Comparison of ENCODE assay signal across 9 mouse cellular contexts in genomic region chr12:106310585-106311319, GRCm38 (mm10).
A peak's percentile ranks its signal among the peaks of the same experiment; 100 is the strongest.
DNase-seq lines count a peak whose midpoint lies in the region; ATAC-seq and TF ChIP-seq lines count a peak whose summit lies in the region.
"Had no signal": no experiment of that assay in that cellular context is flagged by ENCODE, and none has a peak within 500 bp of the region (broad histone marks: within the 10 kb centered on the region; RNA-seq: fewer than 3 reads in every experiment).

No protein-coding gene starts in this region.

- no peaks in the 10 kb centered on the region for H3K36me3 ChIP-seq in testis, adult 2 months (ENCODE audit: control insufficient read depth, insufficient read depth, low read length)
- H3K36me3 ChIP-seq in heart, embryonic 12.5 days = no peaks in the 10 kb centered on the region
- H3K36me3 ChIP-seq in limb, embryonic 14.5 days (ENCODE audit: control insufficient read depth, insufficient read depth, low read length) = no peaks in the 10 kb centered on the region
- H3K36me3 ChIP-seq in stomach, embryonic 14.5 days (ENCODE audit: control insufficient read depth, insufficient read depth, low read length) = no peaks in the 10 kb centered on the region
- H3K36me3 ChIP-seq: G1E had no signal

- H3K9ac ChIP-seq in heart, embryonic 12.5 days = peak overlapping the region; percentile 57; the same call in 1 of the 2 replicates
- peak overlapping the region; percentile 58 for H3K9ac ChIP-seq in limb, embryonic 14.5 days (ENCODE audit: low read depth, low read length, severe bottlenecking)
- no peak overlapping the region; the same call in 1 of the 2 replicates for H3K9ac ChIP-seq in stomach, embryonic 14.5 days (replicated peaks; ENCODE audit: low read depth, low read length)

- ATAC-seq in heart, embryonic 12.5 days (ENCODE audit: insufficient number of reproducible peaks, low FRiP score) = no peak
- no peak for ATAC-seq in limb, embryonic 14.5 days (ENCODE audit: low FRiP score, low read depth)
- no peak for ATAC-seq in stomach, embryonic 14.5 days (ENCODE audit: insufficient number of reproducible peaks, insufficient read depth, low FRiP score, low read depth)

- H3K4me3 ChIP-seq in testis, adult 2 months (ENCODE audit: control insufficient read depth, low read depth, low read length) = peak overlapping the region; percentile 45
- H3K4me3 ChIP-seq in heart, embryonic 12.5 days = peak overlapping the region; percentile 50
- H3K4me3 ChIP-seq in limb, embryonic 14.5 days (replicated peaks; ENCODE audit: low read length) = peak overlapping the region; percentile 43
- peak overlapping the region; percentile 38 for H3K4me3 ChIP-seq in stomach, embryonic 14.5 days (ENCODE audit: low read depth, low read length)

- TF ChIP-seq CTCF in testis, adult 2 months (IDR thresholded peaks at IDR 0.05; ENCODE audit: control insufficient read depth, insufficient read depth, insufficient replicate concordance, low read depth, low read length) = no peak

- intact Hi-C loops in gastrocnemius, postnatal 36 days (cut with DNase I) = no loop called here

- no peak for TF ChIP-seq POLR2A in testis, adult 2 months (IDR thresholded peaks at IDR 0.05; ENCODE audit: control insufficient read depth, low read depth, low read length)
- TF ChIP-seq POLR2A in limb, embryonic 14.5 days (IDR thresholded peaks at IDR 0.05; ENCODE audit: borderline replicate concordance, extremely low read depth, insufficient read depth, insufficient read length) = no peak

- H3K27me3 ChIP-seq in testis, adult 2 months (ENCODE audit: control insufficient read depth, insufficient read depth, low read length) = no peaks in the 10 kb centered on the region; the same call in 1 of the 2 replicates
- peaks cover 13% of the 10 kb centered on the region; the same call in 1 of the 2 replicates for H3K27me3 ChIP-seq in heart, embryonic 12.5 days (replicated peaks)
- H3K27me3 ChIP-seq in limb, embryonic 14.5 days (ENCODE audit: control insufficient read depth, insufficient read depth, low read length) = no peaks in the 10 kb centered on the region
- H3K27me3 ChIP-seq in stomach, embryonic 14.5 days (ENCODE audit: control insufficient read depth, insufficient read depth, low read length) = no peaks in the 10 kb centered on the region

- peak; percentile 20 for DNase-seq in gastrocnemius, postnatal 10 days
- no peak for DNase-seq in gastrocnemius, postnatal 36 days
- DNase-seq in testis, postnatal 14 days (ENCODE audit: low spot score) = no peak
- DNase-seq in limb, embryonic 14.5 days (ENCODE audit: low spot score) = peak; percentile 21
- DNase-seq in urinary bladder, adult 2 months (ENCODE audit: low spot score) = no peak

- H3K9me3 ChIP-seq in heart, embryonic 12.5 days (replicated peaks) = no peaks in the 10 kb centered on the region
- H3K9me3 ChIP-seq in limb, embryonic 14.5 days (ENCODE audit: control insufficient read depth, low read length) = no peaks in the 10 kb centered on the region
- no peaks in the 10 kb centered on the region for H3K9me3 ChIP-seq in stomach, embryonic 14.5 days (ENCODE audit: control insufficient read depth, low read depth, low read length)

- under 1% methylated on average over 34 of the region's 34 CpGs for WGBS in heart, embryonic 12.5 days
- WGBS in limb, embryonic 14.5 days = under 1% methylated on average over 34 of the region's 34 CpGs
- WGBS in stomach, embryonic 14.5 days = 2% methylated on average over 34 of the region's 34 CpGs

- peak overlapping the region; percentile 88 for H3K4me2 ChIP-seq in heart, embryonic 12.5 days
- peak overlapping the region; percentile 83 for H3K4me2 ChIP-seq in limb, embryonic 14.5 days (replicated peaks; ENCODE audit: low read depth, low read length, severe bottlenecking)
- peak overlapping the region; percentile 55 for H3K4me2 ChIP-seq in stomach, embryonic 14.5 days (replicated peaks; ENCODE audit: low read depth, low read length)

- H3K27ac ChIP-seq in testis, adult 2 months (ENCODE audit: control insufficient read depth, insufficient read depth, low read depth, low read length) = no peak overlapping the region
- H3K27ac ChIP-seq in heart, embryonic 12.5 days (ENCODE audit: poor library complexity, severe bottlenecking) = no peak overlapping the region
- no peak overlapping the region for H3K27ac ChIP-seq in limb, embryonic 14.5 days (replicated peaks; ENCODE audit: low read depth, low read length)
- H3K27ac ChIP-seq in stomach, embryonic 14.5 days (ENCODE audit: low read length) = no peak overlapping the region

- H3K4me1 ChIP-seq in testis, adult 2 months (ENCODE audit: control insufficient read depth, insufficient read depth, low read length) = peaks cover 8% of the 10 kb centered on the region
- H3K4me1 ChIP-seq in heart, embryonic 12.5 days (replicated peaks) = 0 out of 2 replicates have a peak, but pooled peaks cover 2% of the 10 kb centered on the region
- no peaks in the 10 kb centered on the region for H3K4me1 ChIP-seq in limb, embryonic 14.5 days (ENCODE audit: control insufficient read depth, insufficient read depth, low read length)
- H3K4me1 ChIP-seq in stomach, embryonic 14.5 days (ENCODE audit: control insufficient read depth, insufficient read depth, low read length) = no peaks in the 10 kb centered on the region

Comparison
In these comparisons a context has a peak if more than half of its experiments do, and no peak if none do; other contexts are left out.
1. DNase-seq: peak in gastrocnemius, postnatal 10 days (single experiment) and limb, embryonic 14.5 days (single experiment); none in gastrocnemius, postnatal 36 days (0 of 2), testis, postnatal 14 days (single experiment) and urinary bladder, adult 2 months (single experiment).
2. Peak in every context shown above with its lines, with median percentiles within 50 percentile points of each other: H3K4me3 ChIP-seq and H3K4me2 ChIP-seq.